Mouse (Mus musculus) CD4-positive, CD25-positive, alpha-beta regulatory T cell, adult 2 months (primary cell): ENCODE measurements around the gene Trit1.
"Not testable (repeated sequence)": the region's sequence is repeated elsewhere in the genome, so short reads cannot be mapped to it uniquely, and the experiment has no call there.

Experiments used
- DNase-seq: peaks from one replicate; pipeline ENCODE4 v3.0.0-alpha.2; 2012; ENCODE audit warnings: low read depth, low spot score

The Trit1 gene

DNA sequence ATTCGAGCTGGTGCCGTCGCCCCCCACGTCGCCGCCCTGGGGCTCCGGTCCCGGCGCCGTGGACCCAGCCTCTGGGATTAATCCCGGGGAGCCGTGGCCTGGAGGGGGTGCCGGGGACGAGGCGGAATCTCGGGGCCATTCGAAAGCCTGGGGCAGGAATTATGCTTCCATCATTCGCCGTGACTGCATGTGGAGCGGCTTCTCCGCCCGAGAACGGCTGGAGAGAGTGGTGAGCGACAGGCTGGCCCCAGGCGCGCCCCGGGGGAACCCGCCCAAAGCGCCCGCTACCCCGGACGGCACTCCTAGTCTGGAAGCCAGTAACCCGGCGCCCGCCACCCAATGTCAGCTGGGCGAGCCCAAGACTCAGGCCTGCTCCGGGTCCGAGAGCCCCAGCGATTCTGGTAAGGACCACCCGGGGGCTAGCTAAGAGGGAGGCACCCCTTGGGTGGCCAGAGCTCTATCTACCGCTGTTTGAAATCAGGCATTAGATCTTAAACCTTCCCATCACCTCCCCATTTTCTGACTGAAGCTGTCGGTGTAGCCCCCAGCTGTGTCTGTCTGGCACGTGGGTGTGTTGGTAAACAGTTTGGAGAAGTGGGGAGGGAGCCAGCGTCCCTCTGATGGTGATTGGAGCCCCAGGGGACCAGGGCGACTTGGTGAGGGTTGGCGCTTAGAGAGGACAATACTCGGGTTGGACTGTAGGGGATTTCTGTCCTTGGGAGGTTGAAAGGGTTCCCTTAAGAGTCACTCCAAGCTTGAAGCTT, 19.6 kb upstream of the Trit1 start:
- DNase-seq = peak; percentile 36

DNA sequence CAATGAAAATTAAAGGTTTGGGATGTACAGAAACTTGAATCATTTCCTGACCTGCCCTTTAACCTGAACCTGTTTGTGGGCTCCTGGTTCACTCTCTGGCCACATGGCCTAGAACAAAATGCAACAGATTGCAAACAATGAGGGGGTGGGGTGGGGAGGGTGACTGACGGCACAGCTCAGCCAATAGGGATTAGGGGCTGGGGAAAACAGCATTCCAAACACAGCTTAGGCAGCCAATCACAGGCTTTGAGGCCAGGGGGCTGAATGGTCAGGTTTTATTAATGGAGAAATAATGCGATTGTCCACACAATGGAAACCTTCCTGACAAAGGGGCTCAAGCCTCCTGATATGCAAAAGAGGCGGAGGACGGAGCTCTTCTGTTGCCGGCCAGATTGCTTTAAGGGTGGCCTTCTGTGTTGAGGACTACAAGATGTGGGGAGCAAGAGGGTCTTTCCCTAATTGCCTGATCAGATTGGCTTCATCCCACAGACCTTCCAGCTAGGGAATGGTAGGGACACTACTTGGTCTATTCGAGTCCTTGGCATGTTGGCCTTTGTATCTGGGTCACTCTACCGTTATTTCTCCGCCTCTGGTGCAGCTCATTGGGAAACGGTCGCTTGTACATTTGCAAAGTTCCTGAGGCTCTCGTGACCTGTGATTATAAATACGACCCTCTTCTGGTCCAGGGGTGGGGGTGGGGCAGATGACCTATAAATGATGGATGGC, 17.7 kb upstream of the Trit1 start:
- DNase-seq = no peak

DNA sequence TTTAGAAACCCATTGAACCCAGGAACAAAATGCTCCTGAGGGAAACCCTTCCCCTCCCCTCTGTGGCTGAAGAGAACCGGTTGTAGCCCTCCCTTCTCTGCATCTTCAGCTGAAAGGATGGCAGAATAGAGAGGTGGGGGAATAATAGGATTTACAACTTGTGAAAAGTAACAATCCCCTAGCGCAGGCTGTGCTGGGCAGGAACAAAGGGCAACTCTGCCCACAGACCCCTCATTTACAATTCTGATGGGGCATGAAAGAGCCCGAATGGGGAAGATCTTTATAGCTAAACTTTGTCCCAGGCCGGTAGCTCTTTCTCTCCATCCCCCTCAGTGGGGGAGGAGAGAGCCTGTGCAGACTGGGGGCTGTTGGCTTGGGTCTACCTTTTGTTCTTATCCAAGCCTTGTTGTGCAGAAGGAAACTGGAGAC, 17.1 kb upstream of the Trit1 start:
- no peak for DNase-seq

DNA sequence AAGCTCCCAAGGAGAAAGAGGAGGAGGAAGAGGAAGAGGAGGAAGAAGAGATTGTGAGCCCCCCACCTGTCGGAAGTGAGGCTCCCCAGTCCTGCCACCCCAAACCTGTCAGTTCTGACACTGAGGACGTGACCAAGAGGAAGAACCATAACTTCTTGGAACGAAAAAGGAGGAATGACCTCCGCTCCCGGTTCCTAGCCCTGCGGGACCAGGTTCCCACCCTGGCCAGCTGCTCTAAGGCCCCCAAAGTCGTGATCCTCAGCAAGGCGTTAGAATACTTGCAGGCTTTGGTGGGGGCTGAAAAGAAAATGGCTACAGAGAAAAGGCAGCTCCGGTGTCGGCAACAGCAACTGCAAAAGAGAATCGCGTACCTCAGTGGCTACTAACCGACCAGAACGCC, 16.3 kb upstream of the Trit1 start:
- no peak for DNase-seq

DNA sequence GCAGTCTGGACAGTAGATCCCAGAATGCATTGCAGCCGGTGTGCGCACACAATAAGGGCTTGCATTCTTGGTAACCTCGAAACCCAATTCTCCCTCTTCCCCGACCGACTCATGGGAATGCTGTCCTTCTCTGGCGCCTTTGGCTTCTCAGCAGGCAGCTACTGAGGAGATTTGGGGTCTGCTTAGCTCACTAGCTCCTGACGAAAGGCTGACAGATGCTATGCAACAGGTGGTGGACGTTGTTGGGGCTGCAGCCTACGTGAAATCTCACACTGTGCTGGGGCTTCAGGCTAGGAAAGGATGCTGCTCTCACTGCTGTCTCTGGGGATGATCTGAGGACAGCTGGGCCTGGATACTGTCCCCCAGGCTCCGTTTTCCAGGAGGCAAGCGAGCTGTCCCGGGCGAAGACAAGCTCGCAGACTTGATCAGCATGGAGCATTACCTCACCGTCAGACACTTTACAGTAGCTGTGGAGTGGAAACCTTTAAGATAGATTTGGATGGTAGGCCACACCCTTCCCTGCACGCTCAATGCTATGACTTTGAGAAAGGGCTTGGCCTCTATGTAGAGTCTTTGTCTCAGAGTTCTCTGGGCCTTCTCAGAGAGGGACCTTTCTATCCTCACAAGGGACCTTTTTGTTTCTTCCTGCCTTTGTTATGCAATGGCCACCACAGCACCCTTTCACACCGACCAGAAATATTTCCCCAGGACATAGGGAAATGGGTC, 15.6 kb upstream of the Trit1 start:
- no peak for DNase-seq

DNA sequence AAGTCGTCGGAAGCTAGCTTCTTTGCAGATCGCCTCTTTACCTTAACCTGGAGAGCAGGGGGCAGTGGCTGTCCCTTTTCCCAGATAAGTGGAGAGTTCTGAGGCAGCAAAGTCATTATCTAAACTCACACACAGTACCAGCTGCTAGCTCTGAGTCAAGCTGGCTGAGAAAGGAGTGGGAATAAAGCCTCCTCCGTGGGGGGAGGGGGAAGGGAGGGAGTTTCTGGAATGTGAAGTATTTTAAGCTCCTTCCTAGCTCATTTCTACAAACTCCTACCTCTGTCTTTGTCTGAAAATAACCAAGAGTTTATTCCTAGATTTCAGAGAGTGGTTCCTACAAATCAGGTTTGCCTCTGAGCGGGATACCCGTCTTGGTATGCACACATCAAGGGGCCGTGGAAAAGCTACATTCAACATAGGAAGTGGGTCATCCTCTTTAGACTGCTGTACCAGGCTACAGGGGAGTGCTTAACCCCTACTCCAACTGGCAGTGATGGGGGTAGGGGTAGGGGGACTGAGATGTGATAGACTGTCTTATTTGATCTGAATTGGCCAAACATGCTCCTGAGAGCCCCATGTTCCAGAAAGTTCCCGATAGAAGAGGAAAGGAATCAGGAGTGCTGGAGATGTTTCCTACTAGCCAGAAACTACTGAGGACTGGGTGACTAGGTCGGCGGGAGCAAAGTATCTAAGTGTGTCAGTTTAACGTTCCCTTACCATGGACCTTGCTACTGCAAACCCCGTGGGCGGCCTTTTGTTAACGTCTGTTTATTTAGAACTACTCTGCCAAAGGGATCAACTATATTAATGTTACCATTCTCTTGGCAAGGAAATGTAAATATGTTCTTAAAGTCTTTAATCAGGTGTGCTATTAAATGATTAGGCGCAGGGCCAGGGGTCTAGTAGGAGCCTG, 11.1 kb upstream of the Trit1 start:
- no peak for DNase-seq

DNA sequence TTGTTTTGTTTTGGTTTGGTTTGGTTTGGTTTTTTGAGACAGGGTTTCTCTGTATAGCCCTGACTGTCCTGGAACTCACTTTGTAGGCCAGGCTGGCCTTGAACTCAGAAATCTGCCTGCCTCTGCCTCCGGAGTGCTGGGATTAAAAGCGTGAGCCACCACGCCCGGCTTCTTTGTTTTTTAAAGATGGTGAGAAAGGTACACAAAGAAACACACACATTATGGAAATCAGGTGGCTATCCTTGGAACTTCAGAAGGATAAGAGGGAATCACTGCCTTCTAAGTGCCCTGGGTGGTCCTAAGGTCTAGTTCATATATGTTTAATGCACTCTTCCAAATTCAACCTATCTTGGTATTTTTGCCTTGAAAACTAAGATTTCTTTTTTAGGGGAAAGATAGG, 3.9 kb upstream of the Trit1 start:
- DNase-seq = not testable (repeated sequence)

DNA sequence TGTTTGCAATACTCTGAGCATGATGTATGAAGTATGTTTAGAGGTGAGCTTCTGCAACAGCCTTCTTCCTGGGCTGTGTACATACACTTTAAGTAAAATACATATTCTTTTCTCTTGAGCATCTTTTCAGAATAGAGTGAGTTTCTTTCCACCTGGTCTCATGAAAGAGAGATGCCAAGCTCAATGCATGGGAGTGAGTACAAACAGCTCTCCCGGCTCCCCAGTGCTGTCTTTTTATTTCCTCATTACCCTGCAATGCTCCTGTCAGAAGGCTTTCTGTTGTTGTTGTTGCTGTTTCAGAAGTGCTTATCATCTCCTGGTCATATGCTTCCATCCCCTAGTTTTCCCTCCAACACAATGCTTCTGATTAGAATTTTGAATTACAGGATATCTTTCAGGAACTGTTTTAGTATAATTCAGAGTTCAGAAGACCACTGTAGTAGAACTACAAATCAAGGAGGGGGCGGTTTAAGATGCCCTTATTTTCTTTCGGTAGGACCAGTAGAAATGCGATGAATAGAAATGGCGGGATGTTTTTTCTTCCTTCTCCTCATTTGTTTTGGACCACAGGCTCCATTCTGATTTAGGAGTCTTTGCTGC, 3.0 kb upstream of the Trit1 start:
- DNase-seq = no peak

DNA sequence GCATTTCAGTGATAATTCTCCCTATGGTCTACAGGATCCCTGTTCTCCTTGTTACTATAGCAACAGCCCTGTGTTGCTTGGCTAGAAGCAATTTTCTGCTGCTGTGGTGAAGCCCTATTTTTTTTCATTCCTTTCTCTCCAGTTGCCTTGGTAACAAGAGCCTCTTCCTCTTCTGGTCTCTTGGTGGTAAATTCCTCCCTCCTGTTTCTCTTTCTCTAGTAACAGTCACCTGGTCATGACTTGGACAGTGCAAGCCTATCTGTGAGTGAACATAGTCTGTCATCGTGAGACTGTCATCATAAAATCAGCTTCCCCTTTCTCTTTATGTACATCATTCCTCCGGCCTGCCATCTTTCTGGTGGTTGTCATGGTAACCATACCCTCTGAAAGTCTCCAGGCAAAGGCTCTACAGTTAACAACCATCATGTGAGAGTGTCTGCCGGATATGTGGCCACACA, 2.4 kb upstream of the Trit1 start:
- peak; percentile 22 for DNase-seq

DNA sequence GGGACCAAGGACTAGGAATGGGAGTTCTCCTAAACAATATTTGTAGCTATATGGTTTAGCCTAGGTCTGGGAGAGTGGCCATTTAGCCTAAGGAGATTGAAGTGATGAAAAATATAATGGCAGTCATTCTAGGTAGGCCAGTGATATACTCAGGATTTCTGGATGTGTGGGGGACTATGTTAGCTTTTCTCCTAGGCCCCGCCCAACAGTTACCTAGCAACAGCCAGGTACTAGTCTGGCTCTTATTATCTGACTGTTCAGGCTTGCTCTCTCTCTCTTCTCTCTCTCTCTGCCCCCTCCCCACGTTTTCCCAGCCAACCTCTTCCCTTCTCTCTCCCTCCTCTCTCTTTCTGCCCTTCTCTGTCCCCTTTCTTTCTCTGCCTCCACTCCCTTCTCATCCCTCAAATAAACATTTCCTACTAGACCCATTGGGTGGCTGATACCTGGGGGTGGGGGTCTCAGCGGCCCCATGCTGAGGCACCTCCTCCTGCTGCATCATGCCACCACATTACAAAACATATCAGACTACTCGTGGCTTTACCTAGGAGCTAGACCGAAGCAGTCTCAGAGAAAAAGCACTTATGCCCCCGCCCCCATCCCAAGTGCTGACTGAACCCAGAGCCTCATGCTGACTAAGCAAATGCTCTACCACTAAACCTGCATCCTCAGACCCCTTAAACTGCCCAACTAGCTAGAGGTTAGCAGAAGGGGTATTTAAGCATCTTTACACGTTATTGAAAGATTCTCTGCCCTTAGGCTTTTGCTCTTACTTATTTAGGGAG, 1.7 kb upstream of the Trit1 start:
- no peak for DNase-seq

DNA sequence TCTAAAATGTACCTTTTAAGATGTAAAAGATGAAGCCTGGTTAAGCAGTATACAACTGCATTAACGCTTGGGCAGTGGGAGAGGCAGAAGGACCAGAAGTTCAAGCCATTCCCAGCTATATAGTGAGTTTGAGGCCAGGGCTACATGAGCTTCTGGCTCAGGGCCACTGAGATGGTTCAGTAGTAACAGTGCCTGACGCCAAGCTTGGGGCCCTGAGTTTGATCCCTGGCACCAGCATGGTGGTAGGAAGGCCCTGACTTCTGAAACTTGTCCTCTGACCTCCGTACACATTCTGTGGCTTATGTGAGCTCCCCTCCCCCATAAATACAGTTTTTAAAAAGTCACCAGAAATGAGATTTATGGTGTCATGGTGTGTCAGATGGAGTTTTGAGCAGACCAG, 5.2 kb downstream of the Trit1 start:
- no peak for DNase-seq

DNA sequence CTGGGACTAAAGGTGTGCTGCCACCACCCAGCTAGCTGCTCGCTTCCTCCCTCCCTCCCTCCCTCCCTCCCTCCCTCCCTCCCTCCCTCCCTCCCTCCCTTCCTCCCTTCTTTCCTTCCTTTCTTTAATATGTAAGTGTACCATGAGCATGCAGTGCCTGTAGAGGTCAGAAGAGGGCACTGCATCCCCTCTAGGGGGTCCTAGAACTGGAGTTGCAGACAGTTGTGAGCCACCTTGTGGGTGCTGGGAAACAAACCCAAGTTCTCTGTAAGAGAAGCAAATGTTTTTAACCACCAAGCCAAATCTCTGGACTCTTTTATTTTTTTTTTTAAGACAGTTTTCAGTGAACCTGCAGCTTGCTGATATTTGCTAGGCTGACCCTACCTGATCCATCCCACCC, 6.5 kb downstream of the Trit1 start:
- no peak for DNase-seq

DNA sequence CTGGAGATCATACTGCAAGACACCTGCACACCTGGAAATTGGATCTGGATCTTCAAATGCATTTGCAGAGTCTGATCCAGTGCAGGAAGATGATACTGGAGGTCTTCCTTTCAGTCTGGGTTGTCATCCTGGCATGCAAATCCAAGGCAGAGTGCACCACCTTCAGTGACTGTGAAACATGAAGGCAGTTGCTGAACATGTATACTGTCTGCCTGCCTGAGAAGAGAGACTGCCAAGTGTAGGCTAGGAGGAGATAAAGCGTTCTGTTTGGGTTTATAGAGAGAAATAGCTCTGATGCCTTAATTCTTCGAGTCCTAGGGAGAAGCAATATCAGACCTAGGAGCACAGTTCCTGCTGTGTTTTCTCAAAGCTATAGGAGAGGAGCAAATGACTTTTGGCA, 9.0 kb downstream of the Trit1 start:
- no peak for DNase-seq

DNA sequence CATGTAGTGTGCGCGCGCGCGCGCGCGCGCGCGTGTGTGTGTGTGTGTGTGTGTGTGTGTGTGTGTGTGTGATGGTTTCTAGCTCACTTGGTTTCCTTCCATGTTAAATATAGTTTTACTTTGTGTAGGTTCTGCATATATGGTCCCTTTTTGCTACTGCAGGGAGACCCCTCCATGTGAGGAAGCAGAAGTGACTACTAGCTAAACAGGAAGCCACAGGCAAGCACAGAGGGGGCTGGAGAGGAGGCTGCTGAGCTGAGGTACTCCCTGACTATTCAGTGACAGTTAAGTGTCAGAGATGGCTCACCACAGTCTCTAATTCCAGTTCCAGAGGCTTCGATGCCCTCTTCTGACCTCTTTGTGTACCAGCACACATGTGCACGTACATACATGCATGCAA, 9.8 kb downstream of the Trit1 start:
- DNase-seq = peak; percentile 22

DNA sequence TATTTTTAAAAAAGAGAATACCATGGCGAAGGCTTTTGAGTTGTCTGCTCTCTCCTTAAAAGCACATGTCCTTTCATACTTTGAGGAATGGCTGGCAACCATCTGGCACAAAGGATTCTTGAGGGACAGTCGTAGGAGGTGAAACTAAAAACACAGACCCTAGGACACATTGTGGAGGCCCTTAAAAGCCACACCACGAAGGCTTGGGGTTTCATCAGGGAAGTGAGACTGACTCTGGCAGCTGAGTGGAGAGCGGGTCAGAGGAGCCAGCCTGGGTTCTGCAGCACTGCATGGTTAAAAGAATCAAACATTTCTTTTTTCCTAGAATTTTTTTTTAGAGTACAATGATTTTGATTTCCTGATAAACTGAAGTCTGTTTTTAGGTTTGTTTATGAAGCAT, 10.2 kb downstream of the Trit1 start:
- DNase-seq = no peak

DNA sequence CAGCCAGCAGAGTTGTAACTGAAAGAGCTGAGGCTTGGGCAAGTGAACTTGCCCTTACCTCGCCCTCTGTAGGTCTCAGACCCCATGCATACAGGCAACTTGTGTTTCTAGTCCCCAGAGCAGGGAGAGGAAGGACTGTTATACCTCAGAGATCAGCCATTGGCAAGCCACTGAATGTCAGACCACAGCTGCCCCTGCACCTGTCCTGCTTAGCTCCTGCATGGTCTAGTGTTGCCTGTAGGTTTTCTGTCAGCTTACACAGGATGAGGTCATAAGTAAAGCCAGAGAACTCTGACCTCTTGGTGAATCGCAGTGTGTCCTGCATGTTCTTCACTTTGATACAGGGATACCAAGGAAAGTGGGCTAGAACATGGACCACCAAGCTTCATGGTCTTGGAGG, 18.4 kb downstream of the Trit1 start:
- no peak for DNase-seq

DNA sequence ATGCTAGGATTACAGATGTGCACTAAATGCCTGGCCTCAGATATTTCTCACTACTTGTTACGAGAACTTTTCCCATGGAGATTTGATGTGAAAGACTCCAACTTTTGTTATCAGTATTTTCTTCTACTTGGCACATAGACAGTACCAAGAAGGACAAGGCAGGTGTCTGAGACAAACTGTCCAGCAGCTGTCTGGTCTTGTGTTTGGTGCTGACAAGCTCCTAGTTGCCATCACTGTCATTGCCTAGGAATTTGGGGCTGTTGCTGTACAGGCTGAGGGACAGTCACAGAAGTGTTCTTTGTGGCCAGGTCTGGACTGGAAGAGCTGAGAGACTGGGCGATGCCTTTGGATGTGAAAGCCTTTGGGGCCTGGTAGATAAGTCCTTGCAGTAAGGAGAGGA, 19.2 kb downstream of the Trit1 start:
- DNase-seq = no peak

DNA sequence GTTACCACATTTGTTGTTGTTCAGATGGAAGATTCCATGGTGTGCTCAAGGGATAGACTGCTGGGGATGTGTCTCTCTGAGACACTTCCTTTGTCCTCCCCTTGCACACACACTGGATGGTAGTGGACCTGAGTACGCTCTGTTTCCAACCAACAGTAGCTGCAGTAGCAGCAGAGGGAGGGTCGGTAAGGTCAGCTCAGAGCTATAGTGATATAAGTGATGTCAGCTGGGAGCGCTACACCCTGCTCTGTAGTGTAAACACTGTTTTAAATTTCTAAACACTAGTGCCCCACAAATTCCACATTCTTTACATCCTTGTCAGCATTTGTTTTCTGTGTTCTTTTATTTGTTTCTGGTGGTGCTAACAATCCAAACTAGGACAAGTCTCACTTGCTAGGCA, 20.3 kb downstream of the Trit1 start:
- DNase-seq = no peak

DNA sequence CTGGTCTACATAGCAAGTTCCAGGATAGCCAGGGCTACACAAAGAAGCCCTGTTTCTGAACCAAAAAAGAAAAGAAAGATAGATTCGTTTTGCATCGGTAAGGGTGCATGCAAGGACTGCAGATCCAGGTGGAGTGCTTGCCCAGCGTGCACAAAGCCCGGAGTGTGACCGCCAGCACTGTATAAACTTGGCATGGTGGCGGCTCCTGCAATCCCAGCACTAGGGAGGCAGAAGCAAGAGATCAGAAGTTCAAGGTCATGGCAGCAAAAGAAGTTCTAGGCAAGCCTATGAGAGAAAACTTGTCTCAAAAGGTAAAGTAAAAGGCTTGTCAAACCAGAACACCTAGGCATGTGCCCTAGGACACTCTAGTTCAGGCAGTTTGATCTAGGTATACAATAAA, 24.7 kb downstream of the Trit1 start:
- DNase-seq = no peak

DNA sequence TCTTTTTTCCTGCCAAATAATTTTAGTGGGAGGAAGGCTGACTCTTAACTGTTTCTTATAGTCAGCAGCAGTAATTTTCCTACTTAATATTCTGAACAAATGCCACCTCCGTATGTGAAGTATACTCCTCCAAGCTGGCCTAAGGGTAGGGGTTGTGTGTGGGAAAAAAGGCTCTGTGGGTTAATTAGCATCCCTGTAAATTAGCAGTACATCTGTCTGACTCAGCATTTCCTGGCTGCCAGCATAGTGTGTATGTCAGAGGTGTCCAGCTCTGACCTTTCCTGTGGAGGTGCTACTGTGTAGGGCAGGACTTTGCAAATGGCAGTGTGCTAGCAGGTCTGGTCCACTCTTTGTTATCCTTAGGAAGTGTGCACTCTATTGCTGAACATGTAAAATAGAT, 27.5 kb downstream of the Trit1 start:
- DNase-seq = no peak
